Mouse (Mus musculus): Measurements from ENCODE around the gene Gpc2.

GRCm38 (mm10) chr5:138272409-138272923 is 7.3 kb downstream of the Gpc2 start, which contains the start of gene Gal3st4:
- TF ChIP-seq EP300 (IDR thresholded peaks at IDR 0.05; ENCODE audit: low read length) (no peak), TCF12 (IDR thresholded peaks at IDR 0.05; ENCODE audit: low read depth, low read length) (no peak), USF2 (conservative IDR thresholded peaks at IDR 0.05; ENCODE audit: low read depth, low read length) (no peak), CHD1 (IDR thresholded peaks at IDR 0.05; ENCODE audit: low read depth, low read length) (no peak), CTCF (conservative IDR thresholded peaks at IDR 0.05 in 1 of 2, IDR thresholded peaks at IDR 0.05 in 1 of 2; ENCODE audit: low read depth in 2 of 2, low read length in 2 of 2) (no peak), JUN (IDR thresholded peaks at IDR 0.05; ENCODE audit: insufficient read depth, low read depth, low read length) (no peak), POLR2A (IDR thresholded peaks at IDR 0.05; ENCODE audit: low read depth, low read length) (no peak), MYC (IDR thresholded peaks at IDR 0.05; ENCODE audit: low read depth, low read length) (no peak), USF1 (IDR thresholded peaks at IDR 0.05; ENCODE audit: low read depth, low read length) (no peak)
